ENCODE assay signal across 33 mouse cellular contexts in genomic region chr2:135901015-135901414, GRCm38 (mm10).
"Had no signal": no experiment of that assay in that cellular context is flagged by ENCODE, and none has a peak within 500 bp of the region (broad histone marks: within the 10 kb centered on the region; RNA-seq: fewer than 3 reads in every experiment).

No protein-coding gene starts in this region.

- H3K4me2 ChIP-seq: limb, embryonic 12.5 days; limb, embryonic 13.5 days; limb, embryonic 15.5 days; liver, embryonic 11.5 days; liver, embryonic 12.5 days; liver, embryonic 13.5 days; liver, embryonic 15.5 days; lung, embryonic 14.5 days; lung, embryonic 15.5 days; midbrain, embryonic 11.5 days; midbrain, embryonic 12.5 days; midbrain, embryonic 13.5 days; midbrain, embryonic 15.5 days; neural tube, embryonic 12.5 days; neural tube, embryonic 13.5 days had no signal

- ATAC-seq: liver, embryonic 12.5 days; liver, postnatal 0 days; lung, postnatal 0 days; midbrain, embryonic 13.5 days; midbrain, embryonic 15.5 days; midbrain, embryonic 16.5 days had no signal

- H3K9ac ChIP-seq: limb, embryonic 12.5 days; limb, embryonic 13.5 days; limb, embryonic 15.5 days; liver, embryonic 12.5 days; liver, embryonic 13.5 days; liver, embryonic 14.5 days; liver, embryonic 15.5 days; liver, postnatal 0 days; lung, embryonic 14.5 days; lung, embryonic 15.5 days; midbrain, embryonic 12.5 days; midbrain, embryonic 13.5 days; midbrain, embryonic 15.5 days; neural tube, embryonic 12.5 days; neural tube, embryonic 13.5 days had no signal

- H3K36me3 ChIP-seq: limb, embryonic 10.5 days; limb, embryonic 12.5 days; limb, embryonic 13.5 days; limb, embryonic 15.5 days; liver, embryonic 12.5 days; liver, embryonic 13.5 days; liver, embryonic 15.5 days; lung, embryonic 15.5 days; midbrain, embryonic 10.5 days; midbrain, embryonic 12.5 days; midbrain, embryonic 13.5 days; midbrain, embryonic 15.5 days; neural tube, embryonic 12.5 days; neural tube, embryonic 13.5 days had no signal

- H3K27me3 ChIP-seq: limb, embryonic 12.5 days; limb, embryonic 13.5 days; limb, embryonic 15.5 days; liver, embryonic 12.5 days; liver, embryonic 13.5 days; liver, embryonic 15.5 days; lung, embryonic 15.5 days; megakaryocyte, embryonic 14.5 days; midbrain, embryonic 12.5 days; midbrain, embryonic 13.5 days; midbrain, embryonic 15.5 days; neural tube, embryonic 12.5 days; neural tube, embryonic 13.5 days had no signal

- H3K4me3 ChIP-seq: limb, embryonic 10.5 days; limb, embryonic 12.5 days; limb, embryonic 13.5 days; limb, embryonic 15.5 days; liver, embryonic 12.5 days; liver, embryonic 13.5 days; liver, embryonic 15.5 days; lung, embryonic 15.5 days; megakaryocyte, embryonic 14.5 days; midbrain, embryonic 10.5 days; midbrain, embryonic 12.5 days; midbrain, embryonic 13.5 days; midbrain, embryonic 15.5 days; myocyte; neural tube, embryonic 12.5 days; neural tube, embryonic 13.5 days had no signal

- H3K4me1 ChIP-seq: limb, embryonic 10.5 days; limb, embryonic 12.5 days; limb, embryonic 13.5 days; limb, embryonic 15.5 days; liver, embryonic 13.5 days; liver, embryonic 15.5 days; lung, embryonic 15.5 days; midbrain, embryonic 10.5 days; midbrain, embryonic 12.5 days; midbrain, embryonic 13.5 days; midbrain, embryonic 15.5 days; neural tube, embryonic 12.5 days; neural tube, embryonic 13.5 days had no signal

- H3K27ac ChIP-seq: limb, embryonic 10.5 days; limb, embryonic 12.5 days; limb, embryonic 13.5 days; limb, embryonic 15.5 days; liver, embryonic 12.5 days; liver, embryonic 13.5 days; liver, embryonic 14.5 days; liver, embryonic 15.5 days; lung, embryonic 15.5 days; macrophage; midbrain, embryonic 10.5 days; midbrain, embryonic 12.5 days; midbrain, embryonic 13.5 days; midbrain, embryonic 15.5 days; neural tube, embryonic 12.5 days; neural tube, embryonic 13.5 days had no signal

- DNase-seq: left cerebral cortex, postnatal 4 days; liver; liver, embryonic 13.5 days; liver, postnatal 0 days; lung, adult 18-20 months; lung, adult 2 months; lung, embryonic 14.5 days; lung, postnatal 10 days; lung, postnatal 14 days; lung, postnatal 36 days; lung, postnatal 4 days; midbrain, embryonic 14.5 days had no signal

- H3K9me3 ChIP-seq: limb, embryonic 10.5 days; limb, embryonic 12.5 days; limb, embryonic 13.5 days; limb, embryonic 15.5 days; liver, embryonic 12.5 days; liver, embryonic 13.5 days; liver, embryonic 15.5 days; lung, embryonic 15.5 days; megakaryocyte, embryonic 14.5 days; midbrain, embryonic 10.5 days; midbrain, embryonic 12.5 days; midbrain, embryonic 13.5 days; midbrain, embryonic 15.5 days; neural tube, embryonic 12.5 days; neural tube, embryonic 13.5 days had no signal
